Mouse (Mus musculus) retina, postnatal 1 day (tissue): ENCODE measurements around the gene Rxfp1.

Experiments used
- DNase-seq: peaks from one replicate; pipeline ENCODE4 v3.0.0-alpha.2; 2012

The Rxfp1 gene

DNA sequence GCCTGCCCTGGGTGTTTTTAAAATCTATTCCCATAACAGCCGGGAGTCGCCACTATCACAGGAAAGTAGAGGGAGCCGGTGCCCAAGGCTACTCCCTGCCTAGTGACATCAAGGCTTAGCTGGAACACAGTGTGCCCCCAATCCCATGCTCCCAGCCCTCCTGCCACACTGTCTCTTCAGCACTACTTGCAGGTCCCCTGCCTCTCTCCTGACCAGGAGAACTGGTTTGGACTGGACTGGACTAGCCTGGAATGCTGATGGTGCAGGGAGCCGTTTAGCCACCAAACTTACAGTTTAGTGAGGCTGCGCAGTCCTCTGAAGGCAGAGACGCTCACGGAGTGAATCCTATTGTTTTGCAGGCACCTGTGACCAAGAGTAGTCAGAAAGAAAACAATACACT lies 67.1 kb downstream of the Rxfp1 start:
- DNase-seq = no peak

DNA sequence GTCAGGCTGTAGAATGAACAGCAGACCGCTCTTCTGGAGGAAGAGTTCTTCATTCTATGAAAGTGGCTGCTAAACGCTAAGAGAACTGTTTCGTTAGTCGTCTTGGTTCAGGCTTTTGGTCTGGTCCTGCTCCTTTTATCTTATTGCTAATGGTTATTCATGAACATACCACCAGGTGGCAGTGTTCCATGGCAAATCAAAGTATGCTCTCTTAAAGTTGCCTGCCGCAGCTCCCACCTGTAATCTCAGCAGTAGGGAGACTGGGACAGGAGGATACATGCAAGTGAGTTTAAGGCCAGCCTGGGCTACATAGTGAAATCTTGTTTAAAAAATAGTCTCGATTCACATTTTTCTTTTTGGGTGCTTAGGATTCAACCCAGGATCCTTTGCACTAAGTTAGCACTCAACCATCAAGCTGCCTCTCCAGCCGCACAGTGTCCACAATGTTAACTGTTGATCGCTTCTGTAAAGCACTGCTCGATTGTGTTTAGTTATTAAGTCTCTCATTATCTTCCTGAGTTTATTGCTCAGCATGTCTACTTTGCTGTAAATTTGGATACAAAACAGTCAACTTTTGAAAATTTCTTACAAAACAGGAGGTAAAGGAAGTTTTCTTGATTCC lies 72.8 kb downstream of the Rxfp1 start:
- peak; percentile 77 for DNase-seq

DNA sequence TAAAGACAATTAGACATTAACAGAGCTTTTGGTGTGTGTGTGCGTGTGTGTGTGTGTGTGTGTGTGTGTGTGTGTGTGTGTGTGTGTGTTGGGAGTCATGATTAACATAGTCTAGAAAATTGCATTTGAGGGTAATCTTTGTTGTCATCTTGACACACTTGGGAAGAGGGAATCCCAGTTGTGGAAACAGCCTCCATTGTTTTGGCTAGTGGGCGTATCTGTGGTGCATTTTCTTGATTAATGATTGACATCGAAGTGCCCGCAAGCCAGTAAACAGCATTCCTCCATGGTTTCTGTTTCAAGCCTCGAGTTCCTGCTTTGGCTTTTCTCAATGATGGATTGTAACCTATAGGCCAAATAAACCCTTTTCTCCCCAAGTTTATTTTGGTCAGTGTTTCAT lies 81.0 kb downstream of the Rxfp1 start:
- peak; percentile 83 for DNase-seq

DNA sequence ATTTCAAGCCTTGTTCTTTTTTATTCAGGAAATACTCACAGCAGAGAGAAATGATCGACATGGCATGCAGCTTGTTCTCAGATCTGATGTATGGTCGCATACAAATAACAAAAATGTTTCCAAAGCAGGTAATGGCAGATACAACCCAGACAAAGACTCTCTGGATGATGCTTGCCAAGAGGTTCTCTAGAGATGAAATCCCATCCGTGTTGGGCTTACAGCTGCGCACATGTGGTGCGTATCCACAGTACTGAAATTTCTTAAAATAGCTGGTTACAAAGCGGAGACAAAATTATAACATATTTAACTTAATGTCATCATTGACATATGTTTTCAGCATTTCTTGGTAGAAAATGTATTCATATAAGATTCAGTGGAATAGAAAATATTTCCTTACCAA lies 85.6 kb downstream of the Rxfp1 start:
- no peak for DNase-seq

DNA sequence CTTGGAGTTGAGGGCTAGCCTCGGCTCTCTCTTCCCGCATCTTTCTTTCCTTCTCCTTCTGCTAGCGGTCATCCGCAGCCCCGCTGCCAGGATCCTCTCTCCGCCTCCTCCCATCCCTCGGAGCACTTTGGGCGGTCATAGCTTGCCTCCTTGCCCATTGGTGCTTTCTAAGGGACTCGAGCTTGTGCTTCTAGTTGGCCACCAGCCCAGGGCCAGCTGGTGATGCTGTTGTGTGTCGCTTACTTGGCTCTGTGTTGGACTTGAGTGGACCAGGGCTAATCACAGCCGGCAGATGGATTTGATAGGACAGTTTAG lies 108.3 kb downstream of the Rxfp1 start, which contains the start of gene Etfdh:
Gene Etfdh, minus strand, starts transcription at position 85 of the 315 bp plus-strand sequence.
- peak; percentile 89 for DNase-seq

DNA sequence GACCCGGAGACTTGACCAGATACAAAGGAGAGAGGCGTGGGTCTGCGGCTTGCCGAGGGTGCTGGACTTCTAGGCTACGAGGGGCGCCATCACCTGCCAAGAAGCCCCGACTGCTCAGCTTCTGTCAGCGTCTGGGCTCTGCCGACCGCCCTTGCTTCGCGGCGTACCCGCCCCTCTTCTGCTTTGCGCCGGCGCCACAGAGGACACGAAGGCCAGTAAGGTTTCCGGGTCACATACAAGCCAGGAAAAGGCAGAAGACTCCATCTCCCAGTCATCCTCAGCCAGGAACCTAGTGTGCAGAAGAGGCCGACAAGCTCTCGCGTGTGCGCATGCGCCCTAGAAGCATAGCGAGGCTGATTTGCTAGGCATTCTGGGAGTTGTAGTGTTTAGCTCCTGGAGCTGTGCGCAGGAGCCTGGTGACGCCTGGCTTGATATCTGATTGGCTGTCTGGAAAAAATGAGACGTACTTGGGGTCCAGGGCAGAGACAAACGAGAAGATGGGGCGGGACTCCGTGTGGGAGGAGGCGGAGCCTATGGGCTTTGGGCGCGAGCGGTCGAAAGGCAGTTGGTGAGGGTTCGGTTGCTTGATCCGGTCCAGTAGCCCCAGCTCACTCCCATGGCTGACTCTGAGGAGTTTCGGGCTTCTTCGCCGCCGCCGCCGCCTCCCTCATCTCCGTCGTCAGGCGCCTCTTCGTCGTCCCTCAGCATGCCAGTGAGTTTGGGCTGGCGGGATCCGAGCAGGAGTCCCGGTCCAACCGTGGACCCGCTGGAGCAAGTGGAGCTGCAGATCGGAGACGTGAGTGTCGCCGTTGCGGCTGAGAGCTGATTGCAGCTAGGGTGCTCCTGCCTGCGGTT lies 108.9 kb downstream of the Rxfp1 start, which contains the start of gene 4930579G24Rik:
Gene 4930579G24Rik, plus strand, starts transcription at position 519 of the 855 bp plus-strand sequence.
- DNase-seq = peak; percentile 100

DNA sequence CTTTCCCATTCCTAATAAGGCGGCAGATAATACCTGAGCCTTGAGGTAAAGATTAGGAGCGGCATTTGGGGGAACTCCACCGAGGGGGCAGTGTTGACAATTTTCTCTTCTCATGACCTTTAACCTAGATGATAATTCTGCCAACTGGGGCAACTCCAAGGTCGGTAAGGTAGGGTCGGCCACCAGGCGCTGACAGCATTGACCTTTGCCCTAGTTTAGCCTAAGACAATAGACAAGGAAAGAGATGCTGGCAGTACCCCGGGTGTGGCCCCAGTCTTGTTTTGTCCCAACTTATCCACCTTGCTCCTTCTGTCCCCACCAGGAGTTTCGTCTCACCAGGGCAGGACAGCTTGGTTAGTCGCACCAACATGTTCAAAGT lies 109.5 kb downstream of the Rxfp1 start:
- DNase-seq = no peak

DNA sequence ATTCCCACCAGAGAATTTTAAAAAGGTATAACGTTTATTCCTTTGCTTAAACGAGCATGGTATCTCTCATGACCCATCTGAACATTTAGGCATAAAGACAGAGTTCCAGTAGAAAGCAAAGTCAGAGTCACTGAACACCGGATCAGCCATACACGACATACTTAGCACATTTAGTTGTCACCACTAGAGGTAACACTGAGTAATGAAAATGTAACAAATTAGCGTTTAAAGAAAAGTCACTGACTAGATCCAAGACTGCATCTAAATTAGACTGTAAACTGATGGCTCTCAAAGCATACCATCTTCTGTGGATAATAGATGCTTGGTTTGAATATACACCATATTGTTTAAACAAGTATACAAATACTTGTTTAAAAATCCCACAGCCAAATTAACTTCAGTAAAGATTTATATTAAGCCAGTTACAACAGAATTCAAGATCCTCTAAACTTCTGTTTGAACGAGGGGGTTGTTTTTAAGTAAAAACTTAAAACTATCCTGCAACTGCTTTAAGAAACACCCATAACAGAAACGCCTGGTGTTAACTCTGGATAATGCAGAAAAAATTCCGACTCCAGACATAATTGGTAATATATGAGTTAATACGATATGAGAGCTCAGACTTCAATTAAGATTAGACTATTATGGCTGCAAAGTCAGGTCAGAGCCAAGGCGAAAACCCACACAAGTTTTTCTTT lies 110.0 kb downstream of the Rxfp1 start:
- peak; percentile 15 for DNase-seq

DNA sequence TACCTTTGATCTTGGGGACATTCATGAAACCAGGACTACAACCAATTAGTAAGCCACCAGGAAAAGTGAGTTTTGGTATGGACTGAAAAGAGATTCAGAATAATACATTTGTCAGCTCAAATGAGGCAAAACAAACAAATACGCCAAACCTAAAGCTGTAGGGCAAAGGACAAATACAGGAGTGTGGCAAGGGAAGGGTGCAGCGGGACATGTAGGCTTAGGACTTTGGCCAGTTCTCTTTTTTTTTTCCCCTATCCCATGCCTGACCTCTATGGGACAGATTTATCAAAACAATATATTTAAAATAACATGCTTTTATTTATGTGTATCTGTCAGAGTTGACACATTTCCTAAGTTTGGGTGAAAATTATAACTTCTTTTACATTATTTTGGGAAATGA lies 127.8 kb downstream of the Rxfp1 start:
- DNase-seq = no peak

DNA sequence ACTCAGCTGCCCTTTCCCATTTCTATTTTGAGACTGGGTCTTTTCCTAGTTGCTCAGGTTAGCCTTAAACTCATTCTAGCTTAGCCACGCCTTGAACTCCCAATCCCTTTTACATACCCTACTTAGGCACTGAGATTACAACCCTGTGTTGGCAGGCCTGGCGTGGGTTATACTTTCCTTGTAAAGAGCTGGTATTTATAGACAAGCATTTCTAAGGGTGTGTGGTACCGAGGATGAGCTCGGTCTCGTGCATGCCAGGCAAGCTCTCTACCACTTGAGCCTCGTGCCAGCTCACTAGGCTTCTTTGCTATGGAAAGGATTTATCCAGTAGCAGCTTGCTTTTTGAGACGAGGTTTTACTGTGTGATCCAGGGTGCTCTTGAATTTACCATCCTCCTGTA lies 142.2 kb downstream of the Rxfp1 start:
- no peak for DNase-seq

DNA sequence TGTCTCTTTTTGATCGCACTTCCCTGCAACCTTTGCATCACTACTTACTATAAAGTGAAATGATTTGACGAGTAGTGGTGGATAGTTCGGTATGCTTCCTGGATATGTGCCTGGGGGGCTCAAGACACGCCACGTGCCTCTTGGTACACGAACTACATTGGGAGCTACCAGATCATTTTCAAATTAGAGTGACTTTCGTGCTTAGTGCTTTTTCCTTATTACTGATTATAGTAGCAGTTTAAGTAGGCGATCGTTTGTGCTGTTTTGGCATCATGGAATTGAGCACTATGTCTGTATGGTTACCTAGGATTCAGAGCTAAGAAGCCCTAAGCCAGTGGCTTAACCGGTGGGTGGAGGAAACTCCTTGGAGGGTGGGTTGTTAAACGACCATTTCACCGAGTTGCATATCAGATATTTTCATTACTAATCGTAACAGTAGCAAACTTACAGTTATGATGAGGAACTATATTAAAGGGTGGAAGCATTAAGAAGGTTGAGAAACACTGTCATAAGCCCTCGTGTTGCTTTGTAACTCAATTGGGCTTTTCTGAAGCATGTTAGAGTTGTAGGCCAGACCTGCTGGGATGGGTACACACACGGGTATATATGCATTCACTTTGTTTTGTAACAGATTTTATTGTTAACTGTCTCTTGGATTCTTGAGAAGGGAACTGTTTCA lies 145.7 kb downstream of the Rxfp1 start:
- peak; percentile 7 for DNase-seq
